Mouse (Mus musculus): ENCODE measurements at regions not wholly inside any gene's neighbourhood (a gene's known extent, or its start where the extent isn't known, plus 50 kb on each side); places are given as distances from the start of the nearest gene placed in this dataset.

GRCm38 (mm10) chr3:134368591-134368990 is 132.3 kb downstream of the Cxxc4 start:
- Histone ChIP-seq H3K79me2 (ENCODE audit: control insufficient read depth, insufficient read depth) (no peaks in the 10 kb centered on the region), H3K4me3 (no peak overlapping the region), H3ac (ENCODE audit: control insufficient read depth, insufficient read length) (no peak overlapping the region), H3K36me3 (ENCODE audit: control insufficient read depth, insufficient read depth) (no peaks in the 10 kb centered on the region), H3K27me3 (ENCODE audit: control insufficient read depth, insufficient read depth, insufficient read length) (no peaks in the 10 kb centered on the region), H3K4me2 (ENCODE audit: low read depth) (no peak overlapping the region)
- TF ChIP-seq MYOG (IDR thresholded peaks at IDR 0.05; ENCODE audit: control insufficient read depth in 1 of 3, insufficient read depth in 1 of 3, insufficient read length in 2 of 3, low read depth in 2 of 3) (no peak), POLR2A (IDR thresholded peaks at IDR 0.05; ENCODE audit: insufficient read length, low read depth) (no peak), MAX (IDR thresholded peaks at IDR 0.05; ENCODE audit: low read depth) (no peak), USF1 (IDR thresholded peaks at IDR 0.05; ENCODE audit: low read depth) (no peak), MYOD1 (IDR thresholded peaks at IDR 0.05; ENCODE audit: control insufficient read depth in 1 of 3, insufficient read length in 2 of 3, low read depth in 2 of 3) (no peak), SRF (IDR thresholded peaks at IDR 0.05; ENCODE audit: control insufficient read depth, insufficient read length, low read depth) (no peak), POLR2AphosphoS2 (IDR thresholded peaks at IDR 0.05; ENCODE audit: insufficient read length, low read depth) (no peak), TCF12 (IDR thresholded peaks at IDR 0.05; ENCODE audit: insufficient read depth, poor library complexity, severe bottlenecking) (no peak), E2F4 (IDR thresholded peaks at IDR 0.05; ENCODE audit: insufficient read depth) (no peak), CEBPB (IDR thresholded peaks at IDR 0.05; ENCODE audit: insufficient read depth, poor library complexity, severe bottlenecking) (no peak), REST (IDR thresholded peaks at IDR 0.05; ENCODE audit: insufficient read depth, insufficient read length) (no peak), TCF3 (IDR thresholded peaks at IDR 0.05; ENCODE audit: insufficient read length, low read depth) (no peak)

GRCm38 (mm10) chr3:134369126-134369525 is 132.8 kb downstream of the Cxxc4 start:
- Histone ChIP-seq H3K4me3 (no peak overlapping the region), H3K4me2 (ENCODE audit: low read depth) (no peak overlapping the region), H3K36me3 (ENCODE audit: control insufficient read depth, insufficient read depth) (no peaks in the 10 kb centered on the region), H3ac (ENCODE audit: control insufficient read depth, insufficient read length) (no peak overlapping the region), H3K27me3 (ENCODE audit: control insufficient read depth, insufficient read depth, insufficient read length) (no peaks in the 10 kb centered on the region), H3K79me2 (ENCODE audit: control insufficient read depth, insufficient read depth) (no peaks in the 10 kb centered on the region)
- TF ChIP-seq E2F4 (IDR thresholded peaks at IDR 0.05; ENCODE audit: insufficient read depth) (no peak), TCF12 (IDR thresholded peaks at IDR 0.05; ENCODE audit: insufficient read depth, poor library complexity, severe bottlenecking) (no peak), USF1 (IDR thresholded peaks at IDR 0.05; ENCODE audit: low read depth) (no peak), POLR2A (IDR thresholded peaks at IDR 0.05; ENCODE audit: insufficient read length, low read depth) (no peak), TCF3 (IDR thresholded peaks at IDR 0.05; ENCODE audit: insufficient read length, low read depth) (no peak), MAX (IDR thresholded peaks at IDR 0.05; ENCODE audit: low read depth) (no peak), REST (IDR thresholded peaks at IDR 0.05; ENCODE audit: insufficient read depth, insufficient read length) (no peak), POLR2AphosphoS2 (IDR thresholded peaks at IDR 0.05; ENCODE audit: insufficient read length, low read depth) (no peak)

GRCm38 (mm10) chr3:134379549-134379948 is 143.3 kb downstream of the Cxxc4 start:
- Histone ChIP-seq H3K4me2 (ENCODE audit: low read depth) (no peak overlapping the region), H3ac (ENCODE audit: control insufficient read depth, insufficient read length) (no peak overlapping the region), H3K27me3 (ENCODE audit: control insufficient read depth, insufficient read depth, insufficient read length) (no peaks in the 10 kb centered on the region), H3K4me3 (no peak overlapping the region), H3K79me2 (ENCODE audit: control insufficient read depth, insufficient read depth) (no peaks in the 10 kb centered on the region), H3K36me3 (ENCODE audit: control insufficient read depth, insufficient read depth) (no peaks in the 10 kb centered on the region)
- TF ChIP-seq REST (IDR thresholded peaks at IDR 0.05; ENCODE audit: insufficient read depth, insufficient read length), result no peak
- TF ChIP-seq SRF (IDR thresholded peaks at IDR 0.05; ENCODE audit: control insufficient read depth, insufficient read length, low read depth), result no peak
- TF ChIP-seq CEBPB (IDR thresholded peaks at IDR 0.05; ENCODE audit: insufficient read depth, poor library complexity, severe bottlenecking), result no peak
- no peak for TF ChIP-seq E2F4 (IDR thresholded peaks at IDR 0.05; ENCODE audit: insufficient read depth)
- no peak for TF ChIP-seq MAX (IDR thresholded peaks at IDR 0.05; ENCODE audit: low read depth)
- no peak for TF ChIP-seq USF1 (IDR thresholded peaks at IDR 0.05; ENCODE audit: low read depth)
- TF ChIP-seq TCF3 (IDR thresholded peaks at IDR 0.05; ENCODE audit: insufficient read length, low read depth), result no peak
- no peak for TF ChIP-seq TCF12 (IDR thresholded peaks at IDR 0.05; ENCODE audit: insufficient read depth, poor library complexity, severe bottlenecking)
- no peak for TF ChIP-seq POLR2A (IDR thresholded peaks at IDR 0.05; ENCODE audit: insufficient read length, low read depth)
- TF ChIP-seq MYOD1 (IDR thresholded peaks at IDR 0.05; ENCODE audit: control insufficient read depth in 1 of 3, insufficient read length in 2 of 3, low read depth in 2 of 3), result no peak
- TF ChIP-seq MYOG (IDR thresholded peaks at IDR 0.05; ENCODE audit: control insufficient read depth in 1 of 3, insufficient read depth in 1 of 3, insufficient read length in 2 of 3, low read depth in 2 of 3), result no peak
- TF ChIP-seq POLR2AphosphoS2 (IDR thresholded peaks at IDR 0.05; ENCODE audit: insufficient read length, low read depth), result no peak

GRCm38 (mm10) chr3:134390472-134391336 is 154.4 kb downstream of the Cxxc4 start:
- Histone ChIP-seq H3K27me3 (ENCODE audit: control insufficient read depth, insufficient read depth, insufficient read length) (no peaks in the 10 kb centered on the region), H3K4me2 (ENCODE audit: low read depth) (no peak overlapping the region), H3K36me3 (ENCODE audit: control insufficient read depth, insufficient read depth) (no peaks in the 10 kb centered on the region), H3ac (ENCODE audit: control insufficient read depth, insufficient read length) (no peak overlapping the region), H3K4me3 (no peak overlapping the region), H3K79me2 (ENCODE audit: control insufficient read depth, insufficient read depth) (no peaks in the 10 kb centered on the region)
- TF ChIP-seq TCF12 (IDR thresholded peaks at IDR 0.05; ENCODE audit: insufficient read depth, poor library complexity, severe bottlenecking), result no peak
- TF ChIP-seq TCF3 (IDR thresholded peaks at IDR 0.05; ENCODE audit: insufficient read length, low read depth), result no peak
- no peak for TF ChIP-seq E2F4 (IDR thresholded peaks at IDR 0.05; ENCODE audit: insufficient read depth)
- TF ChIP-seq MYOD1 (IDR thresholded peaks at IDR 0.05; ENCODE audit: control insufficient read depth in 1 of 3, insufficient read length in 2 of 3, low read depth in 2 of 3), result no peak
- TF ChIP-seq CEBPB (IDR thresholded peaks at IDR 0.05; ENCODE audit: insufficient read depth, poor library complexity, severe bottlenecking), result no peak
- TF ChIP-seq REST (IDR thresholded peaks at IDR 0.05; ENCODE audit: insufficient read depth, insufficient read length), result no peak

All from myocyte (in vitro differentiated cells).